Mouse (Mus musculus) C2C12 (cell line): Measurements from ENCODE around the gene Stat3.

Source experiments
- CEBPB ChIP-seq: IDR thresholded peaks from one replicate; pipeline ENCODE4 v1.6.1; 2011; ENCODE audit warnings: low read depth, mild to moderate bottlenecking, control low read depth, moderate library complexity
- CTCF ChIP-seq: IDR thresholded peaks from one replicate; pipeline ENCODE4 v1.5.1; 2011; ENCODE audit not compliant: control insufficient read depth, insufficient read depth, insufficient read length
- FOSL1 ChIP-seq: IDR thresholded peaks from one replicate; pipeline ENCODE4 v1.8.0; 2011; ENCODE audit warnings: mild to moderate bottlenecking, low read length; ENCODE audit not compliant: poor library complexity, insufficient read depth, severe bottlenecking
- MAX ChIP-seq: IDR thresholded peaks from one replicate; pipeline ENCODE4 v1.6.1; 2011; ENCODE audit warnings: mild to moderate bottlenecking, control low read depth
- MYOD1 ChIP-seq: IDR thresholded peaks from one replicate; pipeline ENCODE4 v1.6.1; 2011; ENCODE audit warnings: low read depth; ENCODE audit not compliant: control insufficient read depth, insufficient read length
- MYOG ChIP-seq: IDR thresholded peaks from one replicate; pipeline ENCODE4 v1.6.1; 2011; ENCODE audit not compliant: control insufficient read depth, insufficient read length; ENCODE audit errors: extremely low read depth
- USF1 ChIP-seq: IDR thresholded peaks from one replicate; pipeline ENCODE4 v1.6.1; 2011; ENCODE audit warnings: low read depth, mild to moderate bottlenecking, control low read depth, moderate library complexity

DNA sequence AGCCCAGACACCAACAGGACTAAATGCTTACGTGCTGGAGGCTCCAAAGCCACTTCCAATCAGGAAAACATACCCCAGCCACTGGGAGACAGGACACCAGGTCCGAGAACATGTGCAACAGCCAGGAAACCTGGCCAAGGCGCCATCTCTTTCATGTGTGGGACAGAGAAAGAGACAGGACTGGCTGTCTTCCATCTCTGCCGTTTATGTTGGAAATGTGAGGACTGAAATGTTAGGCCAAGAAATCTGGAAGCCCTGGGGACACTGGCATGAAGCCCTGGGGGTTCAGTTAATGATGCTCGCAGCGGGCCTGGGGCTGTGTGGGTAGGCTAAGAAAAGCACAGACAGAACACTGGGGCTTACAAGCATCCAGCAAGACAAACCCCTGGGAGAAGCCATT, 48.9 kb downstream of the Stat3 start:
- no peak for TF ChIP-seq CTCF
- no peak for TF ChIP-seq USF1
- no peak for TF ChIP-seq MYOG
- no peak for TF ChIP-seq CEBPB
- TF ChIP-seq FOSL1, result no peak
- TF ChIP-seq MAX, result no peak
- no peak for TF ChIP-seq MYOD1
